Mouse (Mus musculus): ENCODE results near the gene Prkab2.
A peak's percentile ranks its signal among the peaks of the same experiment; 100 is the strongest.

The Prkab2 gene

DNA sequence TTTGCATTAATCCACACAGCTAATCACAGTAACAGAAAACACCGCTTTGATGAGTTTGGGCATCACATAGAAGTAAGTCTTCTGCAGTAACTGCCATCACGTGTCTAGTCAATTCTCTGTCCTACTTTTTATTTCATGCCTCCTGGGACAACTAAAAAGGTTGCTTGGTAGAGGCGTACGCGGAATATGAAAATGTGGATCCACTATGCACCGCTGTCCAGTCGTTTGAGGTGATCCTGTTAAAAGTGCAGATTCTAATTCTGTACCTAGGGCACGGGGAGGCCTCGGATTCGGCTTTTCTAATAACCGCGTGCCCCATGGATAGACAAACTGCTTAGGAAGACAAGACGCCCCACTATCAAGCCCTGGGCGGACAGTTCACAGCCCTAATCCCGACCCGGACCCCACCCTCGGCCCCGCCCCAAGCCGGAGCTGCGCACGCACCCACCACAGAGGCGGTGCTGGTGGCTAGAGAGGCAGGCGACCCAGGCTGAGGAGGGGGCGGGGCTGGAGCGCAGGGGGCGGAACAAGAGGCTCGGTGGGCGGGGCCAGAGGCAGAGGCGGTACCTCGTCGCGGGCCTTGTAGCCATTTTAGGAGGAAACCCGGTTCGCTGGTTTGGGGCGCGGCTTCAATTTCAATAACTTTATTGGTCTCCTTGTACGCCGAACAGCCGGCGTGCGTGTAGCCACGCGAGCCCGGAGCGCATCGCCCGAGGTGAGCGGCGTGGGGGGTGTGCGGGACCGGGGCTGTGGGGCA, at the start of gene Prkab2:
Gene Prkab2, plus strand, starts transcription at position 539 of the 757 bp plus-strand sequence.
- peak; percentile 100 for DNase-seq

DNA sequence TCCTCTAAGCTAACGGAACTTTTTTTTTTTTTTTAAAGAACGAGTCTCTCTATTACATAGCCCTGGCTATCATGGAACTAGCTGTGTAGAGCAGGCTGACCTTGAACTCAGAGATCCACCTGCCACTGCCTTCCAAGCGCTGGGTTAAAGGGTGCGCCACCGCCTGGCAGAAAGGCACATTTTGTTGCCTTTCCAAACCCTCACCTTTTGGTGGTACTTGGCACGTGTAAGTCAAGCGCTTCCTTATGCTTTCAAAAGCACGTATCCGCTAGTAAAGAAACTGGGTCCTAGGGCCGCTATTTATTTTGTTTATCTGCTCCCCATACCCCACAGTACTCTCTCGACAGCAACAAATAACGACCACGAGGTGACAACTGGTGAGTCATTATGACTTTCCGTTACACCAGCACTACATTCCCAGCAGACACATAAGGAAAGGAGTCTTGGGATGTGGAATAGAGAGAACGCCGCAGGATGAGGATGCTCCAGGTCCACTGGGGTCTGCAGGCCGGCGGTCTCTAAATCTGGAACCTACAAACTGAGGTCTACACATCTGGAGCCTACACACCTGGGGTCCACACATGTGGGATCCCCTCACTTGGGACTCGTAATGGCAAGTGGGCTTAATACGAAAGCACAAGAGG, 48.7 kb upstream of the Prkab2 start:
- peak; percentile 56 for DNase-seq

DNA sequence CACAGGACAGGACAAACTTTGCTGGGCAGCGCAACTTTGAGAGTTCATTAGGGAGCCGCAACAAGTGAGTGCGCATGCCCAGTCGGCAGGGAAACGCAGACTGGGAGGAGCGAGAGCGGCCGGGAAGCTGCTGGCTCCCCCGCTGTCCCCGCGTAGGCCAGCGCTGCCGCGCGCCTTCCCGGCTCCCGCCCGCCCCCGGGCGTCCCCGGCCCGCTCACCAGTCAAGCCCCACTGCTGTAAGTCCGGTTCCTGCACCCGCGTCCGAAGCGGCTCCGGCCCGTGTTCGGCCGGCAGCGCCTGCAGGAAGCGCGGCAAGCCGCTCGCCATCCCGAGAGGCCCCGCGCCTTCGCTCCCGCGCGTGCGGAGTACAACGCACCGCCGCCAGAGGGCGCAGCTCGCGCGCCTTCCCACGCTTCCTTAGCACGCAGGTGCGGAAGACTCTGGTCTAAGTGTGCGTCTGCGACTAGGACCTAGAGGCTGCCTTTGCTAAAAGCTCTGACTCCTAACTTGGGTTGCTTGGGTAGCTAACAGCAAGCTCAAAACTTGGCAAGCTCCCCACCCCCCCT, 48.1 kb upstream of the Prkab2 start, which contains the start of gene Chd1l:
Gene Chd1l, minus strand, starts transcription at position 359 of the 566 bp plus-strand sequence.
- DNase-seq: peak; percentile 93

DNA sequence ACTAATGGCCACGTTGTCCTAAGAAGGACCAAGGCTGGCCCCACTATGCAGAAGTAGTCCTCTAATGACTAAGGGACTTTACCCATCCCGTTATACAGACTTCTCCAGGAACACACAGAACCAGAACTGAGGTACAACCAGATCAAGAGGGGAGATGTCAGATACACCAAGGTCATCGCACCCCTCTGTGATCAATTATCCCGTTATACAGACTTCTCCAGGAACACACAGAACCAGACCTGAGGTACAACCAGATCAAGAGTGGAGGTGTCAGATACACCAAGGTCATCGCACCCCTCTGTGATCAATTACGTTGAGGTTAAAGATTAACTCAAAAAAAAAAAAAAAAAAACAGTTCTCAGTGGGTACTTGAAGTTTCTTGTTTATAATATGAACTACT, 47.0 kb upstream of the Prkab2 start:
- no peak for DNase-seq

DNA sequence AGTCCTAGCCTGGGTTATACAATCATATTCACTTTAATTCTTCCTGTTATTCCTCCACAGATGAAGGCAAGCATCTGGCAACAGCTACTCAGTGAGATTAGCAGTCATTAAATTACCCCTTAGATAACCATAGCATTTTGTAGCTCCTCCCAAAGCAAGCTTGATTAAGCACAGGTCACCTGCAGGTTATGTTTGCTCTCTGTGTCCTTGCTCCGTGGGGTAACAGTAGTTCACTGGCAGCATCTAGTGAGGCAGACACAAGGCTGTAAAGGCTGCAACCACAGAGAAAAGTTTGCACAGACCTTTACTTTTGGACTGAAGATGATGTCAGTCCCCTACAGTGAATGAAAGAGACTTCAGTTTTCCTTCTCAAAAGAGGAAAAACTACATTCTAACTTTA, 42.8 kb upstream of the Prkab2 start:
- DNase-seq: no peak

DNA sequence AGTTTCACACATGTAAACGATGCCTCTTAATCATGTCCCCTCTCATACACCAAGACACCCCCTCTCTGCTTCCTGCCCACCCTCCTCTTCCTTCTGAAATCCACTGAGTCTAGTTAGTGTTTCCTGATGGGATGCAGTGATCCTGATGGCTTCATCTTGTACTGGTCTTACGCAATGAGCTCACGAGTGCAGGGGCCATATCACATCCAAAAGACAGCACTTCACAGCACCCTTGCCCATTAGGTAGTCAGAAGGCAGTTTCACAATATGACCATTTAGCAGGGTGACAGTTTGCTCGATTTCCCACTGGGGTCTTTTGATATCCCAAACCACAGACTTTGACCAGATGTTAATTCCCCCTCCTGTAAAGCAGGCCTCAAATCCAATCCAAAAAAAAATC, 42.1 kb upstream of the Prkab2 start:
- no peak for DNase-seq

DNA sequence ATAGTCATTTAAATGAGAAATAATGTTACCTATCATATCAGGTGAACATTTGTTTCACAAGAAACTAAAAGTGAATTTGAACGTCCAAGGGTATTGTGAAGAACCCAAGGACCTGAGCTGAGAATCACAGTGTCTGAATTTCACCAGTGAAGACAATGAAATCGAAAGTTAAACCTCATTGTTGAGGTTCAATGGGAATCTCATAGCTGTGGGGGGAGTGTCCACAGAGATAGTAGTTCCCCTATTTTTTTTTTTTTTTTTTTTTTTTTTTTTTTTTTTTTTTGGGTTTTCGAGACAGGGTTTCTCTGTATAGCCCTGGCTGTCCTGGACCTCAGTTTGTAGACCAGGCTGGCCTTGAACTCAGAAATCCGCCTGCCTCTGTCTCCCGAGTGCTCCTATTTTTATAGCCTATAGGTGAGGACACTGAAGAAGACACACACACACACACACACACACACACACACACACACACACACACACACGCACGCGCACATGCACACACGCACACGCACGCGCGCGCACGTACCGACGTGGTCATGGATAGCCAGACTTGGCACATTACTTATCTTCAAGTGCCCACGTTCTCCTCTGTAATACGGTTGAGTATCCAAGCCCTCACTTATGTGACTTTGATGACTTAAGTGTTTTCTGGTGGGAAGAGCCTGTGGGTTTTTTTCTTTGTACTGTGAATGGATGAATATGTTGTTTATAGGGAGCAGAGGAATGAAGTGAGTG, 40.7 kb upstream of the Prkab2 start:
- DNase-seq: no peak

DNA sequence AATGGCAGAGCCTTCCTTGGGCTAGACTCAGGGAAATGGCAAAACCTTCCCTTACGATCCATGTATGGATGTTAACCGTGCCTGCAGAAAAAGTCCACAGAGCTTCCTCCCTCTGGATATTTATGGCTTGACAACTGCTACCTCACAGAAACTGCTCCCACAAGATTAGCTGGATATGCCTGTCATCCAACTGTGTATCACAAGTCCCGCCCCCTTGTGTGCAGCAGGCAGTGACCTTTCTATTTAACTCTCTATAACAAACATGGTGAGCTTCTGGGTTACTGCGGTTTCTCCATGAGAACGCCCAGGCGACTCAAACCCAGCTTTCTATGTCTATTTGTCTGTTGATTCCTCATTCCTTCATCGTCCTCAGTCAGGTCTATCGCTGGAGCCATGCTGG, 40.1 kb upstream of the Prkab2 start:
- DNase-seq: no peak

DNA sequence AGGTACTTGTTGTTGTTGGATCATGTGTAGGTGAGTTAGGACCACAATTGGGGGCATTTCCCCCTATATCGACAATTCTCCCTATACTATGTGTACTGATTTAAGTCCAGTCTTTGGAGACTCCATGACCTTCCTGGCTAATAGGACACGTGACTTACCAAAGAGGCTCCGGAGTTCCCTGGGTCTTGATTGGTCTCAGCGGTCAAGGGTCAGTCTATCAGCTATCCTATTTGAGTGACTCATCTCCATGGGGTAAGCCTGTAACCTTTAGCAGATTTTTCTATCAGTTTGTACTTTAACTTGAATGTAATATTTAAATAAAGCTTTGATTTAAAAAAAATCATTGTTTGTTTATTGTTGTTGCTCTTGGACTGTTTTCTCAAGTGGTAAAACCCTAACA, 37.3 kb upstream of the Prkab2 start:
- DNase-seq: no peak

DNA sequence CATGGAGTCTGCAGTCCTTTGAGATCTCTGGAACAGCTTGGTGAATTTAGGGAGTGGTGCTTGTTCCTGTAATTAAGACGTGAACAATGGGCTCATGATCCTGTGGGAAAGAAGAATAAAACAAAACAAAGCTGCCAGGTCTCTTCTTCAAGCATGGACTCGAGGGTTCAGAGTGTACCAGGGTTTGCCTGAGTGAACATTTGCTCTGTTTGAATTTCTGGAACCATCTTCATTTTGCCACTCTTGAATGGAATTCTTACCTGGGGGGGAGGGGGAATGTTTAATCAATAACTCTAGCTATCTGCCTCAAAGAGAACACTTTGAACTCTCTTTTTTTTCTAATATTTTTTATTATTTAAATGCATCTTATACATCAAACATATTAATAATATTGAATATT, 33.4 kb upstream of the Prkab2 start:
- DNase-seq: peak; percentile 89

DNA sequence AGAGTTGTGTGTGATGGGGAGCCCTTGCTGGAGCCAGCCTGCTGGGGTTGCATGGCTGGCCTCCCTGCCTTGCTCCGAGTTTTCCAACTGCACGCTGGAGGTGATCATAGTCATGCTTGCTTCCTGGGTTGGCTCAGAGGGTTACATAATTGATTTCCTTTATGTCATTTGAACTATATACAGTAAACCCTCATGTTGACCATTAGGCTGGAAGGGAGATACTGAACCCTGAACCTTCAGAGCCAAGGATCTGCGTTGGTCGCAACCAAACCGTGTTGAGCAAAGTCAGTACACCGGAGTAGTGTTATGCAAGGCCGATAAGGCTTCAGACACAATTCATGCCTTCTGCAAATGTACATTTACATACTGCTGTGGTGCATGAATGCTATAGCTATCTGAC, 30.1 kb upstream of the Prkab2 start:
- no peak for DNase-seq

DNA sequence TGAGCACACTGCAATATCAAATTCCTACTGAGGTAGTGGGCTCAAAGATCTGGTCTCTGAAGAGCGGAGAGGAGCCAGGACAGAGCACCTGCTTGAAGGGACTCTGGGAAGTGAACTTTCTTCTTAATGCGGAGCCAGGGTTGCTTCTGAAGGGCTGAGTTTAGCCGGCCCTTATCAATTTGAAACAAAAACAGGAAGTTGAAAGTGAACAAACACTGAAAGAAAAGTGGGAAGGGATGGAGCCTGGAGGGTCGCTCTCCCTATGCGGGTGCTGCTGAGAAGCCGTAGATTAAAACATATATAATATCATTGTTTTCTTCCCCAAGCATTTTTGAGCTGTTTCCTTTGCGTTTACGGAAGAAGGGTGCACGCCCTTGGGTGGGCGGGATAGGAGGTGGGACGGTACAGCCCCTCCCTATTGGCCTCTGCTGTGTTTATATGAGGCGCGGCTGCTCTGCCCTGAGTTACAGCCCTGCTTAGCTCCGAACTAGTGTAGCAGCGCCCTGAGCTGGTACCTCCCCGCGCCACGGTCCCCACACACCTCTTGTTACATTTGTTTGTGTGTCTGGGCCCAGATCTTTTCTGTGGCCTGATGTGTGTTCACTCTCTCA, 29.5 kb upstream of the Prkab2 start, which contains the start of gene Fmo5:
Gene Fmo5, plus strand, starts transcription at position 414 of the 611 bp plus-strand sequence.
- DNase-seq: peak; percentile 85

DNA sequence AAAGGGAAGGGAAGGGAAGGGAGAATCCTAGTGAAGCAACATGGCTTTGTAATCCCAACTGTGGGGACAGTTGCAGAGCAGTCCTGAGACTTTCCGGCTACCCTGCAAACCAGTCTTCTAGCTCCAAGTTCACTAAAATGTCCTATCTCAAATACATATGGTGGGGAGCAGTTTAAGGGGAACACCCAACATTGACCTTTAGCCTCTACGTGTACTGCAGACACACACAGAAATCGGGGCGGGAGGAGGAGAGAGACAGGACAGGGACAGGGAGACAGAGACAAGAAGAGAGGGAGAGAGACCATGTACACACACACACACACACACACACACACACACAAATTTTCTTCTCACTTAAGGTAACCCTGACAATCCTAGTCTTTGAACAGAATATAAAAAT, 28.1 kb upstream of the Prkab2 start:
- no peak for DNase-seq

DNA sequence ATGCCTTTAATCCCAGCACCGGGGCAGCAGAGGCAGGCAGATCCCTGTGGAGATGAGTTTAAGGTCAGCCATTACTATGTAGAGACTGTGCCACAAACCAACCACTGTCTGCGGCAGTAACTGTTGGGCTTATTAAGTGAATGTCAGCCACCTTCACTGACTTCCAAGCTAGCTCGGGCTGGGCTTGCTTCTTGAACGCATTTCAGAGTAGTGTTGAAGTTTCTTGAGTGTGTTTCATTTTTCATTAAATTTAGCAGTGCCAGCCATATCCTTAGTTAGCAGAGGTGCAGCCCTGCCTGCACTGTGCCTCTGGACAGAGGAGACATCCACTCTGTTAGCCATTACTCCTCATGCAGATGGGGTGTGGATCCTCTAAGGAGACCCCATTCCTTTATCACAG, 27.2 kb upstream of the Prkab2 start:
- no peak for DNase-seq

DNA sequence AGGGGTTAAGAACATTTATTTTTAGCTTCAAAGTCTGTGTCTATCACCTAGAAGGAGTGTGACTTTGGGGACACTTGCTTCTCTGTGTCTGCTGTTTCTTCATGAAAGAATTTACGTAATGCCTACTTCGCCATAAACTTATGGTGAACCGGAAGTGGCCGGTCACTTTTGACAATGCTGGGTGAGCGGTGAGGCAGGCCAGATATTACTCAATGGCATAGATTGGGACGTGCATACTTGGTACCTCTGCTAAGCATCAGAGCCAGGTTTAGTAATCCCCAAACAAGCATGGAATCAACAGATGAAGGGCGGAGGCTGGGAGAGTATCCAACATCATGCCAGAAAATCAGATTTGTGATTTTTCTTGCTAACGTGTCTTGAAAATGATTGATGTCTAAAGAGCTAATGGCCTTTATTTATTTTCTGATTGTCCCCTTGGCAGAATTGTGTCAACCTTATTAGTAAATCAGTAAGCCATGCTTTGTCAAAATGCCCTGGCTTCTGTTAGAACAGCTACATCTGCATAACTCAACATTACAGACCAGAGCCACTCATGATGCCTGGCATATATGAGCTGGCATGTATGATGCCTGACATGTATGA, 26.6 kb upstream of the Prkab2 start:
- no peak for DNase-seq

DNA sequence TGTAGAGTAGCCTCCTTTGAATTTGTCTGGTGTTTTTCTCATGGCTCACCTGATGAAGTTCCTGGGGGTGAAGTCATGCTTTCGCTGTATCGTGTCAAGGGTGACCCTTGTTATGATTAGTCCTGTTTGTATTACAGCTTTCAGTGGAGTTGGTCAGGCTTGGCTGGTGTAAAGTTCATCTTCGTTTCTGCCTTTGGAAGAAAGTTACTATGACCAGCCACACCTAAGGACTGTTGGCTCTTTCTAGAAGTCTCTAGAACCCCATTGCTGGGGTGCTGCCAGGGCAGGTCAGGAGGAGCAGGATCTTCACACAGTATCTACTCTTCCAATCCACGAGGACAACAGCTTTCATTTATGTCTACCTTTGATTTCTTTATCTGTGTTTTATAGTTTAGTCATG, 24.5 kb upstream of the Prkab2 start:
- DNase-seq: peak; percentile 46

DNA sequence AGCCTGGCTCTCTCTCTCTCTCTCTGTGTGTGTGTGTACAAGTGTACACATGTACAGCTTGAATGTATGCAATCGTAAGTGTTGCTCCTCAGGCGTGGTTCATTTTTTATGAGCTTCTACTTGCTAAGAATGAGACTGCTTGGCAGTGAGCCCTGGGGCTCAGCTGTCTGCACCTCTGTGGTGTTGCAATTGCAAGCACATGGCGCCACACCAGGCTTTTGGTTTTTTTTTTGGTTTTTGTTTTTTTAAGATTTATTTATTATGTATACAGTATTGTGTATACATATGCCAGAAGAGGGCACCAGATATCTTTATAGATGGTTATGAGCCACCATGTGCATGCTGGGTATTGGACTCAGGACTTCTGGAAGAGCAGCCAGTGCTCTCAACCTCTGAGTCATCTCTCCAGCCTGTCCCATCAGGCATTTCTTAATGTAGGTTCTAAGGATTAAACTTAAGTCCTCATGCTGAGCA, 23.7 kb upstream of the Prkab2 start:
- DNase-seq: no peak

DNA sequence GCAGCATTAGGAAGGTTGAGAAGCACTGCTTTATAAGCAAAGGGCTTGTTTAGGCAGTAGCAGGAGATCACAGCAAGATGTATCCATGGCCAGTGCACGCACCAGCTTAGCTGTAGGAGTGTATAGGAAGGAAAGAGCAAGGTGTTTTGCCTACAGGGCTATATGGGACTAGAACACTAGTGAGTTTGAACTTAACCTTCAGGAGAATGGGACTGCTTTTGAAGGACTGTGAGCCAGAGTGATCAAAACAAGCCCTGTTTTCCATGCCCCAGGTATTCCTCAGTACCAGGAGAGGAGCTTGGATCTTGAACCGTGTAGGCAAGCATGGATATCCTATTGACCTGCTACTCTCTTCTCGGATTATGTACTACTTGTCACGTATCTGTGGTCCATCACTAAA, 16.6 kb upstream of the Prkab2 start:
- no peak for DNase-seq

DNA sequence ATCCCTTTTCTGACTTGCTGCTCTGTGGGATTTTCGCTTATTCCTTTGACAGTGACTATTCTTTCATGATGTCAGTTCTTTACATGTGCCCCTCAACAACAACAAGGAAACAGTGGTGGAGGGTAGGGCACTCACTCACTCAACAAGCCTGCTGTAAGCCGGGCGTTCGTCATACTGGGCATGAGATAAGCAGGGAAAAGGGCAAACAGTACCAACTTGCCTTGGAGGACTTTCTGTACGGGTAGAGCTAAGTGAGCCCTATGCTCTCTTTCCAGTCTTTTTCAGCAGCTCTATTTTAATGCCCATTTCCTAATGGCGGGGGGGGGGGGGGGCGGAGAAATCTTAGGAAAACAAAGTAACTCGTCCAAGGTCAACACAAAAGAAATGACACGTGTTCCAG, 16.0 kb upstream of the Prkab2 start:
- no peak for DNase-seq

DNA sequence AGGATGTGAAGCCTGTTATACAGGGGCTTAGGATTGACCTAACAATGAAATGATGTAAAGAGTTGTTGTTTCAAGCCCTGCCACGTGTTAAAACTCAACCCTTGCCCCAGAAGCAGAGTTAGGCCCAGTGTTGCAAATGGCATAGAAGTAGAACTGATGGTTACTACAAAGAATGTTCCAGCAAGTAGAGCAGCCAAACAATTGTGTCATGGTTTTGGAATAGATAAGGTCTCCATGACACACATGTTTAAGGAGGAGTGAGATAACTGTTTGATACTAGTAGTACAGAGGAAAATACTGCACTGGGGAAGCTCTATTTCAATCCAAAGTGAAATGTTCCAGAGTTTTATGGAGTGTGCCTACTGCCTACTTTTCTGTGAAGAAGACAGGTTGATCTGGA, 9.5 kb upstream of the Prkab2 start:
- DNase-seq: no peak

DNA sequence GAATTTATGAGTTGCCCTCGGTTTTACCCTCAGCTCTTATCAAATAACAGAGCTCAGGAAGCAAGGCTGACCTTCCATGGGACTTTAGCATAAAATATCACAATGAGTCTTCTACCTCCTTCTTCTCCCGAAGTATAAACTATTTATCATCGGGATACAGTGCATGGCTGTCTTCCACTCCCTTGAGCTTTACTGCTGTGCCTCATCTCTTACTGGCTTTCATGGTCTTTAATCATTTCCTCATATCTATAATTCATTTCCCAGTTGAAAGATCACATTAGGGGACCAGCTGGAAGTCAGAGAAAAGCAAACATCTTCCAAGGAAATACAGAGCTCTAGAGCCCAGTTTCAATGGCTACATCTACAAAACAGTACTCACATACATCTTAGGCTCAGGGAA, 9.0 kb upstream of the Prkab2 start:
- no peak for DNase-seq

DNA sequence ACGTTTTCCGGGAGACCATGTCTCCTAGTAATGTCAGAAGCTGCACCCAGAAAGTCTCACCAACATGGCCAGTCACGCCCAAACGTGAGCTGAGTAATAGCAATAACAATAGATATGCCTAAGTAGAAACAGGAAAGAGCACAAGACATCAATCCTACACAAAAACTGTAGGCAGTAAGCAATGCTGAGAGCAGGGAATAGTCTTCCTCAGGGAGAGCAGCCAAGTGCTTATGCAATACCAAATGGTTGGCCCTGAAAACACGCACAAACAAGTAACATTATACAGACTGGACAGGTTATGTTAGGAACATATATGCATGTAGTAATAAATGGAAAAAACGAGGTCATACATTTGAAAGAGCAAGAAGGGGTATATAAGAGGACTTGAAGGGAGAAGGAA, 8.5 kb upstream of the Prkab2 start:
- DNase-seq: no peak

DNA sequence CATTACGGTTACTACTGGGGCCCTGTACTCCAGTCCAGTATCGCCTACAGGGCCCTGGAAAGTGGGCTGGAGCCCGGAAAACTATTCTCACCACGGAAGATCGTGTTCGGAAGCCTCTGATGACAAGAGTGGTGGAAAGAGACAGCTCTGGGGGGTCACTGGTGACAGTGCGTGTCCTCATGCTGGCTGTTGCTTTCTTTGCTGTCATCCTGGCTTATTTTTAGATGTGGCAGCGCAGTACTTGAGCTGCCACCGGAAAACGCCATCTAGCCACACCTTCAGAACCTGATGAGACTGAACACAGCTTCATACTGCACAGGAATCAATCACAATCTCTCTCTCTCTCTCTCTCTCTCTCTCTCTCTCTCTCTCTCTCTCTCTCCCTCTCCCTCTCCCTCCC, 6.4 kb upstream of the Prkab2 start:
- no peak for DNase-seq
